Mouse (Mus musculus): ENCODE results near the gene Haspin.

- no peak for TF ChIP-seq CTCF (IDR thresholded peaks at IDR 0.05)
- TF ChIP-seq POLR2A (IDR thresholded peaks at IDR 0.05; ENCODE audit: insufficient read depth, low read depth, low read length), result no peak
Measured at GRCm38 (mm10) chr11:73108195-73108897, 29.7 kb downstream of the Haspin start.

Data from heart, adult 2 months (tissue).